Mouse (Mus musculus) ZHBTc4 (cell line): ENCODE measurements around the gene Cd209d.
A peak's percentile ranks its signal among the peaks of the same experiment; 100 is the strongest.

Source experiments
- DNase-seq: peaks from one replicate; pipeline ENCODE4 v3.0.0-alpha.2; 2011; ENCODE audit warnings: low read depth, low spot score

Cd209d gene

GRCm38 (mm10) chr8:3878455-3878854 lies at the start of gene Cd209d:
Gene Cd209d (minus strand): TSS chr8:3878555.
- DNase-seq, result no peak

- no peak for DNase-seq
Observed at GRCm38 (mm10) chr8:3926744-3927143, 48.4 kb upstream of the Cd209d start, which contains the start of gene Cd209b. Gene Cd209b (minus strand): TSS chr8:3926844.

GRCm38 (mm10) chr8:3876121-3876520 lies 2.2 kb downstream of the Cd209d start:
- no peak for DNase-seq

- peak; percentile 79 for DNase-seq
Observed at GRCm38 (mm10) chr8:3862736-3863135, 15.6 kb downstream of the Cd209d start.

GRCm38 (mm10) chr8:3854209-3854608 lies 24.1 kb downstream of the Cd209d start, which contains the start of gene Cd209e:
Gene Cd209e (minus strand): TSS chr8:3854309.
- no peak for DNase-seq
